In genomic region chr17:25064351-25064750, GRCm38 (mm10) we compare ENCODE assay signal across 9 mouse cellular contexts. TPM values are rescaled to one million over a fixed set of nuclear protein-coding genes. Genes with fewer than 3 reads are reported as not detected.
DNase-seq lines count a peak whose midpoint lies in the region; ATAC-seq and TF ChIP-seq lines count a peak whose summit lies in the region.
"Had no signal": no experiment of that assay in that cellular context is flagged by ENCODE, and none has a peak within 500 bp of the region (broad histone marks: within the 10 kb centered on the region; RNA-seq: fewer than 3 reads in every experiment).

No protein-coding gene starts in this region.

- no peak for TF ChIP-seq CTCF in heart, postnatal 0 days (IDR thresholded peaks at IDR 0.05; ENCODE audit: low read depth)

- no peak overlapping the region for H3K9ac ChIP-seq in heart, postnatal 0 days (replicated peaks; ENCODE audit: low read depth, low read length)
- H3K9ac ChIP-seq in limb, embryonic 15.5 days: no peak overlapping the region
- H3K9ac ChIP-seq: midbrain, embryonic 15.5 days had no signal

- H3K4me3 ChIP-seq in brown adipose tissue, adult 24 weeks (ENCODE audit: insufficient read depth, low read depth, low read length): peak overlapping the region; percentile 8; the same call in 1 of the 2 replicates
- no peak overlapping the region for H3K4me3 ChIP-seq in heart, postnatal 0 days (ENCODE audit: low read depth, low read length)
- H3K4me3 ChIP-seq in limb, embryonic 15.5 days: no peak overlapping the region
- H3K4me3 ChIP-seq: midbrain, embryonic 15.5 days had no signal

- peaks cover 40% of the 10 kb centered on the region for H3K4me1 ChIP-seq in brown adipose tissue, adult 24 weeks (ENCODE audit: control insufficient read depth, insufficient read depth, insufficient read length, low read length)
- peaks cover 20% of the 10 kb centered on the region for H3K4me1 ChIP-seq in heart, postnatal 0 days (ENCODE audit: control insufficient read depth, insufficient read depth)
- no peaks in the 10 kb centered on the region for H3K4me1 ChIP-seq in limb, embryonic 15.5 days
- H3K4me1 ChIP-seq: midbrain, embryonic 15.5 days had no signal

- no peaks in the 10 kb centered on the region for H3K27me3 ChIP-seq in heart, postnatal 0 days (ENCODE audit: control insufficient read depth, insufficient read depth, low read length)
- no peaks in the 10 kb centered on the region for H3K27me3 ChIP-seq in limb, embryonic 15.5 days
- H3K27me3 ChIP-seq: midbrain, embryonic 15.5 days had no signal

- H3K9me3 ChIP-seq in heart, postnatal 0 days (replicated peaks; ENCODE audit: control insufficient read depth, low read length): no peaks in the 10 kb centered on the region
- no peaks in the 10 kb centered on the region for H3K9me3 ChIP-seq in limb, embryonic 15.5 days
- H3K9me3 ChIP-seq: midbrain, embryonic 15.5 days had no signal

- H3K36me3 ChIP-seq in heart, postnatal 0 days (replicated peaks; ENCODE audit: control insufficient read depth, insufficient read depth, low read length): peaks cover 14% of the 10 kb centered on the region
- peaks cover 25% of the 10 kb centered on the region for H3K36me3 ChIP-seq in limb, embryonic 15.5 days
- H3K36me3 ChIP-seq: midbrain, embryonic 15.5 days had no signal

- peak overlapping the region; percentile 99 for H3K27ac ChIP-seq in brown adipose tissue, adult 24 weeks (replicated peaks; ENCODE audit: low read depth, low read length)
- H3K27ac ChIP-seq in heart, postnatal 0 days (ENCODE audit: low read depth): peak overlapping the region; percentile 74
- H3K27ac ChIP-seq in limb, embryonic 15.5 days: peak overlapping the region; percentile 38
- H3K27ac ChIP-seq: midbrain, embryonic 15.5 days had no signal

- peak; percentile 62 to 79 for DNase-seq in adrenal gland, adult (ENCODE audit: inconsistent age in 2 of 2, low spot score in 1 of 2)
- no peak for DNase-seq in adrenal gland, postnatal 4 days (ENCODE audit: low spot score in 2 of 2)
- DNase-seq in heart, postnatal 0 days (ENCODE audit: low spot score): peak; percentile 79
- no peak for DNase-seq in right cerebral cortex, adult 2 months (ENCODE audit: low spot score in 2 of 2)
- no peak for DNase-seq in B cell, adult 2 months
- no peak for DNase-seq in natural killer cell, adult 2 months (ENCODE audit: low spot score in 2 of 2)

- ATAC-seq in heart, postnatal 0 days (ENCODE audit: insufficient read depth, low read depth): peak; percentile 79
- ATAC-seq in limb, embryonic 15.5 days (ENCODE audit: insufficient number of reproducible peaks, low FRiP score, low TSS enrichment, low read depth): no peak
- ATAC-seq: midbrain, embryonic 15.5 days had no signal

- WGBS in heart, postnatal 0 days: 28% methylated on average over 9 of the region's 9 CpGs
- WGBS in limb, embryonic 15.5 days: 77% methylated on average over 9 of the region's 9 CpGs

- peak; percentile 65; the same call in 1 of the 2 replicates for TF ChIP-seq EP300 in heart, postnatal 0 days (IDR thresholded peaks at IDR 0.05; ENCODE audit: low read depth)

- peak overlapping the region; percentile 19; the same call in 1 of the 2 replicates for H3K4me2 ChIP-seq in heart, postnatal 0 days (ENCODE audit: low read depth, low read length)
- H3K4me2 ChIP-seq in limb, embryonic 15.5 days: no peak overlapping the region
- H3K4me2 ChIP-seq: midbrain, embryonic 15.5 days had no signal

RNA-seq across cellular contexts. Expression of gene Tmem204, which starts 19.0 kb away (rescaled TPM):
- total RNA-seq in adrenal gland, postnatal 4 days (2021): 10 to 100 TPM; 25.5 to 26.4 TPM
- 13.1 and 22.6 TPM in 2 replicates for polyA plus RNA-seq in brown adipose tissue, adult 24 weeks (2012; ENCODE audit: insufficient read depth, insufficient read length, missing spikeins)
- 53.8 and 56.4 TPM in 2 replicates for total RNA-seq in heart, postnatal 0 days (2014; rRNA removed; ENCODE audit: low replicate concordance)
- polyA plus RNA-seq in heart, postnatal 0 days (2015; fragmentation: Nextera tagmentation; extraction: Ambion mirVana): 27.2 and 27.9 TPM in 2 replicates
- polyA plus RNA-seq in limb, embryonic 15.5 days (2015; fragmentation: Nextera tagmentation; extraction: Ambion mirVana): 22.3 and 25.3 TPM in 2 replicates

RNA-seq across cellular contexts. Expression of gene Ift140, which starts 48.5 kb away (rescaled TPM):
- 10 to 100 TPM; 25.7 to 34.2 TPM for total RNA-seq in adrenal gland, postnatal 4 days (2021)
- 3.8 and 4.1 TPM in 2 replicates for polyA plus RNA-seq in brown adipose tissue, adult 24 weeks (2012; ENCODE audit: insufficient read depth, insufficient read length, missing spikeins)
- 11.7 and 13.4 TPM in 2 replicates for total RNA-seq in heart, postnatal 0 days (2014; rRNA removed; ENCODE audit: low replicate concordance)
- 4.0 and 4.6 TPM in 2 replicates for polyA plus RNA-seq in heart, postnatal 0 days (2015; fragmentation: Nextera tagmentation; extraction: Ambion mirVana)
- 14.9 and 17.0 TPM in 2 replicates for polyA plus RNA-seq in limb, embryonic 15.5 days (2015; fragmentation: Nextera tagmentation; extraction: Ambion mirVana)

RNA-seq across cellular contexts. Expression of gene Cramp1l, which starts 48.8 kb away (rescaled TPM):
- 10 to 100 TPM; 26.3 to 31.8 TPM for total RNA-seq in adrenal gland, postnatal 4 days (2021)
- polyA plus RNA-seq in brown adipose tissue, adult 24 weeks (2012; ENCODE audit: insufficient read depth, insufficient read length, missing spikeins): 4.2 and 4.8 TPM in 2 replicates
- total RNA-seq in heart, postnatal 0 days (2014; rRNA removed; ENCODE audit: low replicate concordance): 12.0 and 13.5 TPM in 2 replicates
- 2.2 and 2.4 TPM in 2 replicates for polyA plus RNA-seq in heart, postnatal 0 days (2015; fragmentation: Nextera tagmentation; extraction: Ambion mirVana)
- polyA plus RNA-seq in limb, embryonic 15.5 days (2015; fragmentation: Nextera tagmentation; extraction: Ambion mirVana): 6.0 and 6.2 TPM in 2 replicates

RNA-seq across cellular contexts. Expression of gene Telo2, which starts 51.4 kb away (rescaled TPM):
- 10 to 100 TPM; 30.3 to 35.1 TPM for total RNA-seq in adrenal gland, postnatal 4 days (2021)
- polyA plus RNA-seq in brown adipose tissue, adult 24 weeks (2012; ENCODE audit: insufficient read depth, insufficient read length, missing spikeins): 10.1 and 12.9 TPM in 2 replicates
- 27.9 and 31.4 TPM in 2 replicates for total RNA-seq in heart, postnatal 0 days (2014; rRNA removed; ENCODE audit: low replicate concordance)
- polyA plus RNA-seq in heart, postnatal 0 days (2015; fragmentation: Nextera tagmentation; extraction: Ambion mirVana): 13.2 and 15.3 TPM in 2 replicates
- polyA plus RNA-seq in limb, embryonic 15.5 days (2015; fragmentation: Nextera tagmentation; extraction: Ambion mirVana): 39.1 and 41.6 TPM in 2 replicates

RNA-seq across cellular contexts. Expression of gene Ptx4, which starts 56.2 kb away (rescaled TPM):
- total RNA-seq in adrenal gland, postnatal 4 days (2021): under 1 TPM; 0.36 to 0.76 TPM
- not detected in 2 replicates for polyA plus RNA-seq in brown adipose tissue, adult 24 weeks (2012; ENCODE audit: insufficient read depth, insufficient read length, missing spikeins)
- 0.12 TPM in 1 of 2 replicates, not detected in the other for total RNA-seq in heart, postnatal 0 days (2014; rRNA removed; ENCODE audit: low replicate concordance)
- polyA plus RNA-seq in heart, postnatal 0 days (2015; fragmentation: Nextera tagmentation; extraction: Ambion mirVana): 0.22 TPM in 2 replicates
- polyA plus RNA-seq in limb, embryonic 15.5 days (2015; fragmentation: Nextera tagmentation; extraction: Ambion mirVana): 6.1 and 6.6 TPM in 2 replicates
- polyA plus RNA-seq: midbrain, embryonic 15.5 days had no signal

Comparison
In these comparisons a context has a peak if more than half of its experiments do, and no peak if none do; other contexts are left out.
1. DNase-seq: peak in adrenal gland, adult (2 of 2) and heart, postnatal 0 days (single experiment); none in adrenal gland, postnatal 4 days (0 of 2), right cerebral cortex, adult 2 months (0 of 2), B cell, adult 2 months (0 of 2) and natural killer cell, adult 2 months (0 of 2).
2. H3K27ac ChIP-seq: peak in every context shown above with its lines; median percentile 99 in brown adipose tissue, adult 24 weeks; 74 in heart, postnatal 0 days; 38 in limb, embryonic 15.5 days.